Mouse (Mus musculus) midbrain, embryonic 16.5 days (tissue): ENCODE data around the gene Ddx47. TPM values are rescaled to one million over a fixed set of nuclear protein-coding genes. Genes with fewer than 3 reads are reported as not detected.
A peak's percentile ranks its signal among the peaks of the same experiment; 100 is the strongest.

ENCODE experiments used
- ATAC-seq: fragments of 200-750 bp; cut with Nextera tagmentation; 2 replicates; pipeline ENCODE4 v1.8.0; 2017; ENCODE audit warnings: moderate TSS enrichment
- H3K27ac ChIP-seq: fragments of 300-500 bp; sonication (generic); 2 replicates; pipeline ENCODE4 v1.5.1; 2014; ENCODE audit warnings: mild to moderate bottlenecking, low read length, mixed read lengths
- H3K27me3 ChIP-seq: fragments of 300-500 bp; sonication (generic); 2 replicates; pipeline ENCODE4 v1.6.1; 2014; ENCODE audit warnings: low read depth, low read length, mixed read lengths; ENCODE audit not compliant: control insufficient read depth, insufficient read depth
- H3K36me3 ChIP-seq: fragments of 300-500 bp; sonication (generic); 2 replicates; pipeline ENCODE4 v1.6.1; 2014; ENCODE audit warnings: mild to moderate bottlenecking, low read length, moderate library complexity, mixed read lengths; ENCODE audit not compliant: control insufficient read depth, insufficient read depth
- H3K4me1 ChIP-seq: fragments of 300-500 bp; sonication (generic); 2 replicates; pipeline ENCODE4 v1.6.1; 2014; ENCODE audit warnings: mild to moderate bottlenecking, low read length, mixed read lengths; ENCODE audit not compliant: control insufficient read depth, insufficient read depth
- H3K4me2 ChIP-seq: fragments of 300-500 bp; sonication (generic); 2 replicates; pipeline ENCODE4 v1.6.1; 2014; ENCODE audit warnings: mild to moderate bottlenecking, low read length, mixed read lengths
- H3K4me3 ChIP-seq: fragments of 300-500 bp; sonication (generic); 2 replicates; pipeline ENCODE4 v1.5.1; 2014; ENCODE audit warnings: low read depth, mild to moderate bottlenecking, low read length, moderate library complexity, mixed read lengths
- H3K9ac ChIP-seq: fragments of 300-500 bp; sonication (generic); 2 replicates; pipeline ENCODE4 v1.6.1; 2014; ENCODE audit warnings: low read depth, low read length, mixed read lengths
- H3K9me3 ChIP-seq: fragments of 300-500 bp; sonication (generic); replicated peaks from 2 replicates; pipeline ENCODE4 v1.6.1; 2014; ENCODE audit warnings: mild to moderate bottlenecking, low read length, mixed read lengths; ENCODE audit not compliant: control insufficient read depth, poor library complexity, severe bottlenecking
- WGBS: fragments of 180-500 bp; shearing (Covaris S2); extraction: QIAGEN DNeasy Blood & Tissue Kit; methylation state at CpG from one replicate; pipeline ENCODE4 v1.1.7; 2014; 5-methylcytosine and 5-hydroxymethylcytosine counted together
- polyA plus RNA-seq: library from polyadenylated mRNA; unstranded; fragments of >200 nt; fragmentation: Nextera tagmentation; extraction: Ambion mirVana; gene quantifications from 2 replicates; pipeline ENCODE4 v1.2.1, GENCODE M21; 2015

Ddx47 gene
- 75.1 and 78.2 TPM in 2 replicates for polyA plus RNA-seq

DNA sequence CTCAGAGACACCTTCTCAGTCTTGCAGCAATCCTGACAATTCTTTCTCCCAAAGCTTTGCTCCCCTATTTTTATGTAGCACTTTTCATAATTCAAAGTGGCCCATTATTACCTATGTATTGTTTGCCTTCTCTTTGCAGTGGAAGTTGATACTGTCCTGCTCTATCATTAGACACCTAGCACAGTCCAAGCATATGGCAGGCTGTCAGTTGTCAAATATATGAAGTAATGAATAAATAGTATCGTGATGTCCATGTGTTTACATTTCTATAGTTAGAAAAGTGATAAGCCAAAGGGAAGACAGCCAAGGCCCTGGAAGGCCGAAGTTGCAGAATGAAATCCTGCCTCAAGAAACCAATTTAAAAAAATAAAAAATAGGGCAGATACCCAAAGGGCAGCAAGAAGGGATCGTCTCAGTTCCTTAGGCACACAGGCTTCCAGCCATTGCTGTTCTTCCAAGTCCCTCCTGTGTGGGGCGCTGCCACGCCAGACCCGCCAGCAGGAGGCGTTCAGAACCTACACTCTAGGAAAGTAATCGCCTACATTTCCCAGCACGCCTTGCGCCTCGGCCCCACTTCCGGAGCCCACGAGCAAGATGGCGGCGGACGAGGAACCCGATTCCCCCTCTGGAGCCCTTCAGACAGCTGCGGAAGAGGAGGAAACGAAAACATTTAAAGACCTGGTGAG, at the start of gene Ddx47:
Gene Ddx47 (plus strand): TSS at position 565 of the 686 bp plus-strand sequence.
- Histone ChIP-seq H3K9me3 (no peaks in the 10 kb centered on the region), H3K4me2 (peak within 1 kb of the TSS; percentile 73), H3K9ac (peak within 1 kb of the TSS; percentile 71), H3K4me3 (peak within 1 kb of the TSS; percentile 60), H3K36me3 (peaks cover 7% of the 10 kb centered on the region), H3K4me1 (peaks cover 6% of the 10 kb centered on the region), H3K27ac (no peak within 1 kb of the TSS), H3K27me3 (no peaks in the 10 kb centered on the region)
- WGBS: 7% methylated on average over 19 of the region's 19 CpGs
- peak; percentile 94 for ATAC-seq

- Histone ChIP-seq H3K4me1 (no peaks in the 10 kb centered on the region), H3K4me2 (no peak overlapping the region), H3K27ac (no peak overlapping the region), H3K9me3 (no peaks in the 10 kb centered on the region), H3K36me3 (no peaks in the 10 kb centered on the region), H3K4me3 (no peak overlapping the region), H3K27me3 (no peaks in the 10 kb centered on the region), H3K9ac (no peak overlapping the region)
- WGBS: 54% methylated on average over 9 of the region's 9 CpGs
- 0 out of 2 replicates have a peak, but pooled peaks have one; percentile 10 for ATAC-seq
Observed at GRCm38 (mm10) chr6:134961858-134962517, 49.4 kb upstream of the Ddx47 start.

DNA sequence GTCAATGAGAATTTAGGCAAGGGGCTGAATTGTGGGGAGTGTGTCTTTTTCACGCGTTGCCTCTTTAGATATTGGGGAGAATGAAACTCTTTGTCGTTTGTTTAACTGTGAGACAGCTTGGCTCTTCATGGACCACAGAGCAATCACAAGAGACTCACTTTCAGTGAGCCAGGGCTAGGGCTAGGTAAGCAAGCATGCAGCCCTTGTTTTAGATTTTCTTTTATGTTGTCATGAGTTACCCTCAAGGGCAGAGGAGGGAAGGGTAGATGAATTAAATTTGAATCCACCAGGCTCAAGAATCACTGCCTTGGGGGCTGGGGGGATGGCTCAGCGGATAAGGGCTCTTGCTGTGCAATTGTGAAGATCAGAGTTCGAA, 48.9 kb upstream of the Ddx47 start:
- Histone ChIP-seq H3K9ac (no peak overlapping the region), H3K9me3 (no peaks in the 10 kb centered on the region), H3K4me1 (no peaks in the 10 kb centered on the region), H3K4me3 (no peak overlapping the region), H3K36me3 (no peaks in the 10 kb centered on the region), H3K27ac (no peak overlapping the region), H3K4me2 (no peak overlapping the region), H3K27me3 (no peaks in the 10 kb centered on the region)
- 40% methylated on average over 5 of the region's 5 CpGs for WGBS
- ATAC-seq: no peak

DNA sequence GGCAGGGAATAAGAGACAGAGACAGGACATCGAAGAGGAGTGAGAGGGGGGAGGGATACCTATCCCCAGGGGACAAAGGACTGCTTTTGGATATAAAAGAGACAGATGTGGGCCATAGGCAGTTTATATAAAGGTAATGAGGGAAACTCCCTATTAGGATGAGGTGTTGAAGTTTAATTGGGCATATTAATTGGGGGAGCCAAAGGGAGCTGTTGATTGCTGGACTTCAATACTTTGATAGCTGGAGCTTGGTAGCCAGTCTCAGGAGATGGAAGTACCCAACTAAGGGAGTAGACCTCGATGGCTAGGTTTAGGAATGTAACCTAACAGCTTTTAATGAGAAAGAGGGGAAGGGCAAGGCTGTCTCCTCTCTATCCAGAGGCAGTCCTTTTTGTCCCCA, 47.5 kb upstream of the Ddx47 start:
- H3K36me3 ChIP-seq: no peaks in the 10 kb centered on the region
- no peak overlapping the region for H3K9ac ChIP-seq
- H3K27ac ChIP-seq: no peak overlapping the region
- no peaks in the 10 kb centered on the region for H3K4me1 ChIP-seq
- H3K4me3 ChIP-seq: no peak overlapping the region
- H3K9me3 ChIP-seq: no peaks in the 10 kb centered on the region
- H3K4me2 ChIP-seq: no peak overlapping the region
- ATAC-seq: no peak
- H3K27me3 ChIP-seq: no peaks in the 10 kb centered on the region
- WGBS: 84% methylated on average over 2 of the region's 2 CpGs

GRCm38 (mm10) chr6:134966681-134967080, 44.7 kb upstream of the Ddx47 start:
- WGBS: 90% methylated on average over 5 of the region's 5 CpGs
- H3K27me3 ChIP-seq: no peaks in the 10 kb centered on the region
- ATAC-seq: no peak

GRCm38 (mm10) chr6:134968326-134968725, 43.1 kb upstream of the Ddx47 start:
- Histone ChIP-seq H3K9me3 (no peaks in the 10 kb centered on the region), H3K36me3 (no peaks in the 10 kb centered on the region), H3K4me2 (no peak overlapping the region), H3K4me1 (no peaks in the 10 kb centered on the region), H3K27ac (no peak overlapping the region), H3K4me3 (no peak overlapping the region), H3K9ac (no peak overlapping the region), H3K27me3 (no peaks in the 10 kb centered on the region)
- WGBS: 82% methylated on average over 1 of the region's 1 CpGs
- ATAC-seq: no peak

More at GRCm38 (mm10) chr6:134966681-134967080, 44.7 kb upstream of the Ddx47 start:
- Histone ChIP-seq H3K27ac (no peak overlapping the region), H3K4me3 (no peak overlapping the region), H3K36me3 (no peaks in the 10 kb centered on the region), H3K9ac (no peak overlapping the region), H3K9me3 (no peaks in the 10 kb centered on the region), H3K4me2 (no peak overlapping the region), H3K4me1 (no peaks in the 10 kb centered on the region)

GRCm38 (mm10) chr6:134969498-134969897, 41.9 kb upstream of the Ddx47 start:
- Histone ChIP-seq H3K36me3 (no peaks in the 10 kb centered on the region), H3K4me3 (no peak overlapping the region), H3K4me1 (no peaks in the 10 kb centered on the region), H3K4me2 (no peak overlapping the region), H3K9ac (no peak overlapping the region), H3K9me3 (no peaks in the 10 kb centered on the region), H3K27ac (no peak overlapping the region), H3K27me3 (no peaks in the 10 kb centered on the region)
- WGBS: 83% methylated on average over 2 of the region's 2 CpGs
- no peak for ATAC-seq

- H3K27me3 ChIP-seq: no peaks in the 10 kb centered on the region
- no peaks in the 10 kb centered on the region for H3K4me1 ChIP-seq
- H3K4me2 ChIP-seq: no peak overlapping the region
- ATAC-seq: no peak
- no peak overlapping the region for H3K9ac ChIP-seq
- H3K36me3 ChIP-seq: no peaks in the 10 kb centered on the region
- no peak overlapping the region for H3K4me3 ChIP-seq
- H3K27ac ChIP-seq: no peak overlapping the region
- WGBS: 60% methylated on average over 4 of the region's 4 CpGs
- no peaks in the 10 kb centered on the region for H3K9me3 ChIP-seq
Observed at GRCm38 (mm10) chr6:134972096-134972495, 39.3 kb upstream of the Ddx47 start.

- no peaks in the 10 kb centered on the region for H3K9me3 ChIP-seq
- 49% methylated on average over 6 of the region's 6 CpGs for WGBS
- no peak overlapping the region for H3K27ac ChIP-seq
- peaks cover 3% of the 10 kb centered on the region; the same call in 1 of the 2 replicates for H3K4me1 ChIP-seq
- H3K36me3 ChIP-seq: no peaks in the 10 kb centered on the region
- no peak overlapping the region for H3K4me2 ChIP-seq
- ATAC-seq: no peak
- H3K4me3 ChIP-seq: no peak overlapping the region
- no peak overlapping the region for H3K9ac ChIP-seq
- H3K27me3 ChIP-seq: no peaks in the 10 kb centered on the region
Observed at GRCm38 (mm10) chr6:134976628-134977027, 34.8 kb upstream of the Ddx47 start.
